Mouse (Mus musculus) common myeloid progenitor, adult 5-6 weeks (primary cell): Measurements from ENCODE around the gene B3galt4. TPM values are rescaled to one million over a fixed set of nuclear protein-coding genes. Genes with fewer than 3 reads are reported as not detected.
"Not testable (repeated sequence)": the region's sequence is repeated elsewhere in the genome, so short reads cannot be mapped to it uniquely, and the experiment has no call there.

Source experiments
- ATAC-seq: replicated peaks from 2 replicates; pipeline ENCODE4 v1.8.0; 2016; ENCODE audit warnings: low read depth, mild to moderate bottlenecking, moderate TSS enrichment, inconsistent platforms; ENCODE audit not compliant: poor library complexity, severe bottlenecking
- total RNA-seq: library from RNA; stranded (forward); fragments of 200-1000, 187-1606 nt; gene quantifications from 2 replicates; pipeline ENCODE4 v1.2.3, GENCODE M21; 2017

B3galt4 gene
- total RNA-seq, result 2.6 and 2.7 TPM in 2 replicates

DNA sequence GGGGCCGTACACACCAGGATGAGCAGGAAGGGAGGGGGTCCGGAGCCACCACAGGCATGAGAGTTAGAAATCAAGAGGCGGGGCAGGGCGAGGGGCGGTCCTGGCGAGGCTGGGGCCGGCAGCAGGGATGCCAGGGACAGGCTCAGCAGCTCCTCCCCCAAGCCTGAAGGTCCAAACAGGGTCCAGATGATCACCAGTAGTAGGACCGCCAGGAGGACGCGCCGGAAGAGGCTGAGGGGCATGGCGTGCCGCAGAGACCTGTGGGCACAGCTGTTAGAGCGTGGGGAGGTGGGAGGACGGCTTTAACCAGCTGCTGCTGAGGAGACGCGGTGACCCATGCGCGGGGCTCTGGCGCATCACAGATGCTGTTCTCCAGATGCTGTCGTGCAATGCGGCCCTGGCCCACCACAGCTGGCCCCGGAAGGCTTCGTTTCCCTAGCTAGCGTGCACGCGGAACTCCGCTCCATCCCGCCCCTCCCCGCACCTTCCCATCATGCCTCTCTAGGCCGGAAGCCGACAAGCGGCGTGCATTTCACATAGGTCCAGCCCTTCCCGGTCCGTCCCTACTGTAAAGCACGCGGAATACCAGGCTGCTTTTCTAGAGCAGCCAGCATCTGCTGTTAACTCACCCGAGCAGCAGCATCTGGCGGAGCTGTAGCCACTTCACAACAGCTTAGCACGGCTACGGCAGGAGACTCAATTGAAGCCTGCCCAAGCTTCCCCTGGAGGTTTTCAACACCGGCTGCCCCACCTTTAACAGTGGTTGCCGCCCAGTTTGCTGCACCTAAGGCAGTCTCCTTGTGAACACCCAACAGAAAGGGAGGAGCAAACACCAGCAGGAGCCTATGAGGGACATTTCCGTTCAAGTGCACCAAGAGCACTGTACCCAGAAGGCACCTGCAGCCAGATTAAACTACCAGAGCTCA, at the start of gene B3galt4:
Gene B3galt4, minus strand, starts transcription at position 468 of the 926 bp plus-strand sequence.
- peak; percentile 48 for ATAC-seq

DNA sequence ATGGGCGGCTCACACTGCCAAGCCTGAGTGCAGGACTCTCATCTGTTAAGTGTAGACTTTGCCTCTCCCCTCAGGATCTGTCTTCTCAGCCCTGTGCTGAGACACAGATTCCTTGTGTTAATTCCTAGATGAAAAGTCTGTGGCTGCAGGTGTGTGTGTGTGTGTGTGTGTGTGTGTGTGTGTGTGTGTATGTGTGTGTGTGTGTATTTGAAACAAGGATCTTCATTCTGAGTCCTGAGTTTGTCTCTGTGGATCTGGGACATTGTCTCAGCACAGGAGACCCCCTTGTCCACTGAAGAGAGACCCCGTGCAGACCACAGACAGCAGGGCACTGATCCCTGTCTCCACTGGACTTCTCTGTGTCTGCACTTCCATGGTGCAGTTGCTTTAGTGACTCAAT, 49.5 kb upstream of the B3galt4 start:
- ATAC-seq, result not testable (repeated sequence)

DNA sequence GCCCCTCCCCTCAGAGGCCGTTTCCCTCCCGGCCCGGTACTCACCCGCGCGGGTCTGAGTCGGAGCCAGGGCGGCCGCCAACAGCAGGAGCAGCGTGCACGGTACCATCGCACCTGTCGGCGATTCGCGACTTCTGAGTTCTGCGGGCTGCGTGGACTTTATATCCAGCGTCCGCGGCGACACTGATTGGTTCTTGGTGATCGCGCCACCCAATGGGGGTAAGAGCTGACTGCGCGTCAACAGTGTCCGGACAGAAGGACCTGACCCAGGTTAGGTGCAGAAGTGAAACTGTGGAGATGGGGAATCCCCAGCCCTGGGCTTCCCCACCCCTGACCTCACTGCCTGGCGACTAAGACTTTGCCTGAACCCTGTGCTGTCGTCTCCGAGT, 48.9 kb upstream of the B3galt4 start, which contains the start of gene H2-K1:
Gene H2-K1, minus strand, starts transcription at position 198 of the 388 bp plus-strand sequence.
- ATAC-seq, result peak; percentile 98

DNA sequence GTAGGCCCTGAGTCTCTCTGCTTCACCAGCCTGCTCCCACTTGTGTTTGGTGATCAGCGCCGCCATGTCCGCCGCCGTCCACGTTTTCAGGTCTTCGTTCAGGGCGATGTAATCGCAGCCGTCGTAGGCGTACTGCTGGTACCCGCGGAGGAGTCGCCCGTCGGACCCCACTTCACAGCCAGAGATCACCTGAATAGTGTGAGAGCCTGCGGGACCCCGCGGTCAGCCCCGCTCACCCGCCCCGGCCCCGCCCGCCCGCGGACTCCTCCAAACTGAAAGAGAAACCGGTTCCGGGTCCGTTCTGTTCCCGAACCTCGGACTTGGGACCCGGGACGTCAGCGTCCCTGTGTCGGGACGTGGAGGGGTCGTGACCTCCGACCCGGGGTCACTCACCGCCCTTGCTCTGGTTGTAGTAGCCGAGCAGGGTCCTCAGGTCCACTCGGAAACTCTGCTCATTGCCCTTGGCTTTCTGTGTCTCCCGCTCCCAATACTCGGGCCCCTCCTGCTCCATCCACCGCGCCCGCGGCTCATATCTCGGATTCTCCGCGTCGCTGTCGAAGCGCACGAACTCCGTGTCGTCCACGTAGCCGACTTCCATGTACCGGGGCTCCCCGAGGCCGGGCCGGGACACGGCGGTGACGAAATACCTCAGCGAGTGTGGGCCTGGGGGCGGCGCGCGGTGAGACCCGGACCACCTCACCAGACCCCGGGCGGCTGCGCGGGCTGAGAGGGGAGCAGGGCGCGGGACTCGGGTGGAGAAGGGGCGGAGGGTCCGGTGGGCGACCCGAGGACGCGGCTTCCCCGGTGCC, 48.3 kb upstream of the B3galt4 start:
- ATAC-seq, result no peak

DNA sequence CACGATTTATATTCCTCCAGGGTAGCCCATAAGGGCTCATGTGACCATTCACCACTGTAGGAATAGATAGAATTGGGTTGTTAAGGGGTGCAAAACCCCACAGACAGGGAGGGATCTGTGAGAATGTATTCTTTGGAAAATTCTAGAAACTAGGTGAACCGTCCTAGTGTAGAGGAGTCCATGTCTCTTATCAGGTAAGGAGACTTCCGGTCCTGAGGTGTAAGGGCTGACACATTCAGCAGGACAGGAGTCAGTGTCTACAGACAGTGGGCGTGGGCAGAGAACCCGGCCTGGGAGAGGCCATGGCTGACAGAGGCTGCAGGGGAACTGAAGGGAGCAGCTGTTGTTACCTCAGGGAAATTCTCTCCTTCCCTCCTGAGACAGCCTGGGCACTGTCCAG, 47.4 kb upstream of the B3galt4 start:
- not testable (repeated sequence) for ATAC-seq

DNA sequence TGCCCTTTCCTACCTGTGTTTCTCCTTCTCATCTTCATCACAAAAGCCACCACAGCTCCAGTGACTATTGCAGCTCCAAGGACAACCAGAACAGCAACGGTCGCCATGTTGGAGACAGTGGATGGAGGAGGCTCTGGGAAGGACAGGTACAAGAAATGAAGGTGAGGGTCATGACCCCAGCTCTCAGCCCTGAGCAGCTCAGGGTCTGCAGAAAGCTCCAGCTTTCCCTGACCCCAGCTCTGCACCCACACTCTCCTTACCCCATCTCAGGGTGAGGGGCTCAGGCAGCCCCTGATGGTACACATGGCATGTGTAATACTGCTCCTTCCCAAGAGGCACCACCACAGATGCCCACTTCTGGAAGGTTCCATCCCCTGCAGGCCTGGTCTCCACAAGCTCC, 45.7 kb upstream of the B3galt4 start:
- not testable (repeated sequence) for ATAC-seq

DNA sequence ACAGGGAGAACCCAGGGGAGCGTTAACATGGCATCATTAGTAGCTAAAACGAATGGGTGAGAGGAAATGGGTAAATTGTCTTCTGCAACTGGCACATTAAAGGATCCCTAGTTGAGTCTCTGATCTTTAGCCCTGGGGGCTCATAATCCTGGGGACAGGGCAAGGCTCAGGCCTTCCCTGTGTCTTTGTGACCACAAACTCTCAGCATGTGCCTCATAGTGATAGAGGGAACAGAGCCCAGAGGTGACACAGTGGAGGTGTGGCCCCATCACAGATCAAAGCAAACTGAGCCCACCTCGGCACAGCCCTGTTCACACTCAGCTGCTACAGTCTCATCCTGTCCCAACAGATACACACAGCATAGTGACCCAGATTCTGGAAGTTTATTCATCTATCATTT, 44.4 kb upstream of the B3galt4 start:
- ATAC-seq, result no peak

DNA sequence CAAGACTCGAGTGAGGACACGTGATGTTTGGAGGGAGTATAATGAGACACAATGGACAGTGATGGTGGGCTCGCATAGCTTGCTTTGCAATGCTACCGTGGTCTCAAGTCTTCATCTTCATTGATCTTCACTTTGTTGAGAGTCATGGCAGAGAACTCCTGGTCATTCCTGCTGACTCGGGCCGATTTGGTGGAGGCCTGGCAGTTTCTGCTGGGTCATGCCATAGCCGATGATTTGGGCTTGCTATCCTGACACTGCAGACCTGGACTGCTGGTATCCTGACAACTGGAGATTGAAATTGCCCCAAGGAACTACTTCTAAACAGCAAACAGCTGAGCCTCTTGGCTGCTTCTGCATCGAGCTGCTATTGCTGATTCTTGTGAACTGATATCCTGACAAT, 43.7 kb upstream of the B3galt4 start:
- no peak for ATAC-seq

DNA sequence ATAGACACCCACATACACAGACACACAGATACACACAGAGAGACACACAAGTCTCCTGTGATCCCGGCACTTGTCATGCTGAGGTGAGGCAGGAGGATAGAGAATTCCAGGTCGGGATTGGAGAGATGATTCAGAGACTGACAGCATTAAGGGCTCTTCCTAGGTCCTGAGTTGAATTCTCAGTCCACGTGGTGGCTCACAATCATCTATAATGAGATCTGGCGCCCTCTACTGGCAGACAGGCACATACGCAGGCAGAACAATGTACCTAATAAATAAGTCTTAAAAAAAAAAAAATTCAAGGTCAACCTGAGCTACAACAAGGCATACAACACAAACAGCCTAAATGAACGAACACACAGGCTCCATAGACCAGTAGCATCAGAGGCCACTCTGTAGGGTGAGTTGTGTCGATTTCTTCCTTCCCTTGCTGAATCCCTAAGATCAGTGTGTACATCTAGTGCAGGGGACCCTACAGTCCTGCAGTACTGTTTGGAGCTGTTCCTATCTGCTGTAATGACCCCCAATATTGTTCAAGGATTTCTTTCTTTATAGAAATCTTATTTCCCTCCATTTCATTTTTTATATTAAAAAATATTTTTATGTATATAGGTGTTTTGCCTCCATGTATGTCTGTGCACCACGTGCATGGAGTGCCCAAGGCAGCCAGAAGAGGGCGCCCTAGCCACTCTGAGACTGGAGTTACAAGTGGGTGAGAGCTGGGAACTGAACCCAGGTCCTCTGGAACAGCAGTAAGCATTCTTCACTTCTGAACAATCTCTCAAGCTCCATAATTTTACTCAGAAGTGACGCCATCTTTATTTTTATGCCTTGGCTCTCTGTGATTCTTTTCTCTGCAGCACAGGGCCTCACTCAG, 40.7 kb upstream of the B3galt4 start:
- ATAC-seq, result peak; percentile 83

DNA sequence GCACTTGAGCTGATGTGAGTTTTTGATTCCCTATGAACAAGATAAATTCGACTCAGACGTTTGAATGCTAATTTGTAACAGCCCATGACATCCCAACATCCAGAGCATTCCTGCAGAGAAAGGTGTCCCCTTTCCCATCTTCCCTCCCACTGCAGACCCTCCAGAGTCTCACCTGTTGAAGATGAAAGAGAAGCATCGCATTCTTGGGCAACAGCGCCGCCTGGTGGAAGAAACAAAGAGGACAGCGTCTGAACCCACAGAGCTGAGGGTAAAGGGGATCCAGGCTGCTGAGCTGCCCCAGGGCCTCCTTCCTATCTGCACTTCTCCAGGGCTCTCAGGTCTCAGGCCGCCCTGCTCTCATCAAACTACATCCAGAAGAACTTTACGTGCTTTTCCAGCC, 30.8 kb upstream of the B3galt4 start:
- not testable (repeated sequence) for ATAC-seq

DNA sequence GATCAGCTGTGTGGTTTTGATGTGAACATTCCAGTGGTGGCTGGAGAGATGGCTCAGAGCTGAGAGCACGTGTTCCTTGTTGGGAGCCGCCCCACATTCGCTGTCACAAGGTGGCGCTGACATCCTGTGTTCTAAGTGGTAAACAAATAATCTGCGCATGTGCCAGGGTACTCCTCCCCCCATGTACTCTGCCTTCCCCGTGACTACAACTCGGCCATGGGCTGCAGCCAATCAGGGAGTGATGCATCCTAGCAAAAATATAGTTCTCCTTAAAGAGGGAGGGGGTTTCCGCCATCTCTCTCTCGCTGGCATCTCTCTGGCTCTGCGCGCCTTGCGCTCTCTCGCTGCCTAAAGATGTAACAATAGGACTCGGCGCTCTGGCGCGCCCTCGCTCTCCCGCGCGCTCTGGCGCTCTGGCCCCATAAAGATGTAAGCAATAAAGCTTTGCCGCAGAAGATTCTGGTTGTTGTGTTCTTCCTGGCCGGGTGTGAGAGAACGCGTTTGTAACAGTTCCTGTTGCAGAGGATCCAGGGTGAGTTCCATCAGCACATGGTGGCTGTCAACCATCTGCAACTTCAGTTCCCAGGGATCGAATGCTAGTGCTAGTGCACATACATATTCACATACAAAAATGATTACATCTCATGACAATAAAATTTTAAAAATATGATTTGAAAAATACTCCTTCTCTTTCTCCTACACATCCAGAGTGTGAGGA, 30.1 kb upstream of the B3galt4 start:
- peak; percentile 76 for ATAC-seq

DNA sequence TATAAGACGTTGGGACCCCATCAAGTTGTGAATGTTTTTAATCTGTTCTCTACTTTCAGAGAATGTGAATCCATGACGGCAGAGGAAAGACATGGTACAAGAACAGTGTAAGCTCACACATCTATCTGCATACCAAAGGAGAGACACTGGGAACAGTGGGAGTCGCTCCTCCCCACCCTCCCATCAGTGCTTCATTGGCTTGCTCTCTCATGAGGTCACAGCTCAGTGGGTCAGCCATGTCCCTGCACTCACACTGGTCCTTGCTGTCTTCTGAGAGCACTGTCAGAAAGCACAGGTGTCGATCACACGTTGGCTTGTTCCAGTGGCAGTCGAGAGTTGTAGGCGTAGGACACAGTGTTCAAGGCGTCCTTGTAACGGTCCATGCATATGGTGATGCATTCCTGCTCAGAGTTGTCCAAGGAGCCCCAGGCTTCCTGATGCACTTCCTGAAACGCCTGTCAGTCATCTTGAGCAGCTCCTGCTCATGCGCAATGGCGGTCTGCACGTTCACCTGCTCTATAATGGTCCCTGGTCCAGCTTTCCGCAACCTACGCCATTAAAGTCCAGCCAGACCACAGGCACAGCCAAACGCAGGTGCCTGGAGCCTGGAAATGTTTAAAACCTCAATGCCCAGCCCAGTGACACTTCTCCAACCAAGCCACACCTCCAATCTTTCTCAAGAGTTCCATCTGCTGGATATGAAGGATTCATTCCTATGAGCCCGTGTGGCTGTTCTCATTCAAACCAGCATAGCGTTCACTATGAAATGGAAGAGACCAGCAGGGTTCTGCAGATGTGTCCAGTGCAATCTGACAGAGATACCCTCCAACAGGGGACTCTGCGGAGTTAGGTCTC, 29.1 kb upstream of the B3galt4 start:
- ATAC-seq, result no peak

DNA sequence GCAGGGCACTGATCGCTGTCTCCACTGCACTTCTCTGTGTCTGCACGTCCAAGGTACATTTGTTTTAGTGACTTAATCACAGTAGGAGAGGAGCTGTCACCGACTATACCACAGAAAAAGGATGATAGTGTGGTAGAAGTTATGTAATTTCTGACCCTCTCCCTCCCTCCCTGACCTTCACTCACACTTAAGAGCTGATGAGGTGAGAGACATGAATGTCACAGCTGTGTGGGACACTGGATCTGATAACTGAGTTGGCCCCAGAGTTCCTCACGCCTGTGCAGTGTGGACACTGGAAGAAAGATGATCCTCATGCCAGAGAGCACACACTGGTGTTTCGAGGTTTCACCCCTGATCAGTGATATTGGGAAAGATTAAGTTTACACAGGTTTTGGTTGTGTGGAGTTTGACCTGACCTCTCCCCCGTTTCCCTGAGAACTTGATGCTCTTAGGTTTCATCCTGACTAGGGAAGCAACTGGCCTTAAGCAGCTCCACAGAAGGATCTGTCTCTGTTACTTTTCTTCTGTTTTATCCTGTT, 28.3 kb upstream of the B3galt4 start:
- ATAC-seq, result no peak

DNA sequence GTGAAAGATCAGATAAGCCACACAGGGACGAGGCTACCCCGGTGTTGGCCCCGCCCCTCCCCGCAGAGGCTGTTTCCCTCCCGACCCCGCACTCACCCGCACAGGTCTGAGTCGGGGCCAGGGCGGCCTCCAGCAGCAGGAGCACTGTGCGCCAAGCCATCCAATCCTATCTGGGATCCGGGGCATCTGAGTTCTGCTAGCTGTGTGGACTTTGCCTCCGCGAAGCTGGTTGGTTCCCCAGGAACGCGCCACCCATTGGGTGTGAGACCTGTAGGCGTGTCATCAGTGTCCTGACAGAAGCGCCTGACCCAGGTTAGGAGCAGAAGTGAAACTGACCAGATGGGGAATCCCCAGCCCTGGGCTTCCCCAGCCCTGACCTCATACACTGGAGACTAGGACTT, 27.3 kb upstream of the B3galt4 start:
- peak; percentile 90 for ATAC-seq

DNA sequence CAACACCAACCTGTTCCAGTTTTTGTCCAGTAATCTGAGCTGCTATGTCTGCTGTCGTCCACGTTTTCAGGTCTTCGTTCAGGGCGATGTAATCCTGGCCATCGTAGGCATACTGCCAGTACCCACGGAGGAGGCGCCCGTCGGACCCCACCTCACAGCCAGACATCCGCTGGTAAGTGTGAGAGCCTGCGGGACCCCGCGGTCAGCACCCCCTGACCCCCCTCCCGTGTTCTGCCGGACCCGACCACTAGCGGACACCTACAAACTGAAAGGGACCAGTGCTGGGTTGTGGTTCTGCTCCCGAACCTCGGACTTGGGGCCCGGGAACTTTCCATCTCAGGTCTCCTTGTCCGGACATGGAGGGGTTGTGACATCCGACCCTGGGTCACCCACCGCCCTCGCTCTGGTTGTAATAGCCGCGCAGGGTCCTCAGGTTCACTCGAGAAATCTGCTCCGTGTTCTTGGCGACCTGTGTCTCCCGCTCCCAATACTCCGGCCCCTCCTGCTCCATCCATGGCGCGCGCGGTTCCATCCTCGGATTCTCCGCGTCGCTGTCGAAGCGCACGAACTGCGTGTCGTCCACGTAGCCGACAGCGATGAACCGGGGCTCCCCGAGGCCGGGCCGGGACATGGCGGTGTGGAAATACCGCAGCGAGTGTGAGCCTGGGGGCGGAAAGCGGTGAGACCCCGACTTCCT, 26.7 kb upstream of the B3galt4 start:
- ATAC-seq, result no peak

DNA sequence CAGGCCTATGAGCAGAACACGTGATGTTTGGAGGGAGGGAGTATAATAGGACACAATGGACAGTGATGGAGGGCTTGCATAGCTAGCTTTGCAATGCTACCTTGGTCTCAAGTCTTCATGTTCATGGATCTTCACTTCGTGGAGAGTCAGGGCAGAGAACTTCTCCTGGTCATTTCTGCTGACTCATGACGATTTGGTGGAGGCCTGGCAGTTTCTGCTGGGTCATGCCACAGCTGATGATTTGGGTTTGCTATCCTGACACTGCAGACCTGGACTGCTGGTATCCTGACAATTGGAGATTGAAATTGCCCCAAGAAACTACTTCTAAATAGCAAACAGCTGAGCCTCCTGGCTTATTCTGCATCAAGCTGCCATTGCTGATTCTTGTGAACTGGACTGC, 22.3 kb upstream of the B3galt4 start:
- ATAC-seq, result no peak

DNA sequence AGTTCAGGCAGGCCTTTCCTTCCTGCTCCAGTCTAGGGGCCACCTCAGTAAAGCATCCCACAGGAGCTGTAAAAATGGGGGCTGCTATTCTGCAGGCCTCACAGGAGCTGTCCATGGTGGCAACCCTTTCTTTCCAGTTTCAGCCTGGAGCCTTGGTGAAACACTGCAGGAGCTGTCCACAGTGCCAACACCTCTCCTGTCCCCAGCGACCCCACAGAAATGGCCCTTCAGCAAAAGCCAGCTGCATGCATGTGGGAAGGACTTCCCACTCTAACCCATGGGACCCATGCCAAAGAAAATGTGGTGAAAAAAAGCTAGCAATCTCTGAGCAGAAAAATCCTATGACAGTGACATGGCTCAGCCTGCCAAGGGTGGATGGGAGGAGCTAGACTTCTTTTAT, 21.4 kb upstream of the B3galt4 start:
- peak; percentile 43 for ATAC-seq

DNA sequence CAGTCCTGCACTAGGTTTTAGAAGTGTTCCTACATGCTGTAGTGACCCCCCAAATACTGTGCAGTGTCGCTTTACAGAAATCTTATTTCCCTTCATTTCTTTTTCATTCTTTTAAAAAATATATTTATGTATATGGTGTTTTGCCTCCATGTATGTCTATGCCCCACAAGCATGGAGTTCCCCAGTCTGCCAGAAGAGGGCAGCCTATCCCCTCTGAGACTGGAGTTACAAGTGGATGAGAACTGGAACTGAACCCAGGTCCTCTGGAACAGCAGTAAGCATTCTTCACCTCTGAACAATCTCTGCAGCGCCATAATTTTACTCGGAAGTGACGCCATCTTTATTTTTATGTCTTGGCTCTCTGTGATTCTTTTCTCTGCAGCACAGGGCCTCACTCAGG, 18.1 kb upstream of the B3galt4 start:
- ATAC-seq, result no peak
